Mouse (Mus musculus): ENCODE measurements at regions not wholly inside any gene's neighbourhood (a gene's known extent, or its start where the extent isn't known, plus 50 kb on each side); places are given as distances from the start of the nearest gene placed in this dataset.

- ATAC-seq (replicated peaks; ENCODE audit: low FRiP score, low read depth), result no peak
- WGBS, result 75% methylated on average over 5 of the region's 5 CpGs
- no peaks in the 10 kb centered on the region for H3K4me1 ChIP-seq (replicated peaks; ENCODE audit: insufficient read depth, low read length)
These were observed 330.9 kb upstream of the Actbl2 start for GRCm38 (mm10) chr13:110923936-110924335.

DNA sequence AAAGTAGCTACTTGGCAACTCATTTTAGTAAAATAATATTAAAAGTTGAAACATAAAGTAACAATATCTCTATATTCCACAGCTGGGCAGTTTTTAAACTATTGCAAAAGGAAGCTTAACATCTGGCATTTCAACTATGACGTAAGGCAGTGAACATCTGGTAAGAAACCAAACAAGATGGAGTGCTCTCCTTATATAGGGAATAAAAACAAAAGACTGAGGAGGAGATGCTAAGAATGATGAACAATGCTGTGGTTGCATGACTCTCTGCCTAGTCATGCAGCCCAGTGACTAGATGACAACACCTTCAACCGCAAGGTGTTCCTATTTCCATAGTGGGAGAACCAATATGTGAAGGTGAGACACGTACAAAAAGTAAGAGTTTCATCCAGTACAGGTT is 329.9 kb upstream of the Actbl2 start:
- WGBS, result 91% methylated on average over 3 of the region's 3 CpGs
- no peak for ATAC-seq (replicated peaks; ENCODE audit: low FRiP score, low read depth)
- no peak for TF ChIP-seq CTCF (IDR thresholded peaks at IDR 0.05; ENCODE audit: low read depth)

More at GRCm38 (mm10) chr13:110923936-110924335, 330.9 kb upstream of the Actbl2 start:
- H3K9ac ChIP-seq (ENCODE audit: low read depth, low read length), result no peak overlapping the region
- H3K4me3 ChIP-seq (replicated peaks; ENCODE audit: low read depth, low read length), result no peak overlapping the region
- H3K27ac ChIP-seq, result no peak overlapping the region
- TF ChIP-seq CTCF (IDR thresholded peaks at IDR 0.05; ENCODE audit: low read depth), result no peak
- no peak overlapping the region for H3K4me2 ChIP-seq (ENCODE audit: low read length)
- DNase-seq (ENCODE audit: low spot score), result no peak
- no peaks in the 10 kb centered on the region for H3K9me3 ChIP-seq (replicated peaks; ENCODE audit: low read length)
- H3K27me3 ChIP-seq (ENCODE audit: insufficient read depth, low read length), result no peaks in the 10 kb centered on the region
- no peaks in the 10 kb centered on the region for H3K36me3 ChIP-seq (ENCODE audit: insufficient read depth, low read length)

GRCm38 (mm10) chr13:110928143-110928542 is 326.7 kb upstream of the Actbl2 start:
- DNase-seq (ENCODE audit: low spot score) (no peak), ATAC-seq (replicated peaks; ENCODE audit: low FRiP score, low read depth) (no peak)
- no peak overlapping the region for H3K9ac ChIP-seq (ENCODE audit: low read depth, low read length)
- H3K4me3 ChIP-seq (replicated peaks; ENCODE audit: low read depth, low read length), result no peak overlapping the region
- no peak for TF ChIP-seq CTCF (IDR thresholded peaks at IDR 0.05; ENCODE audit: low read depth)
- H3K36me3 ChIP-seq (ENCODE audit: insufficient read depth, low read length), result no peaks in the 10 kb centered on the region
- no peaks in the 10 kb centered on the region for H3K9me3 ChIP-seq (replicated peaks; ENCODE audit: low read length)
- H3K27me3 ChIP-seq (ENCODE audit: insufficient read depth, low read length), result no peaks in the 10 kb centered on the region
- 68% methylated on average over 3 of the region's 3 CpGs for WGBS
- no peak overlapping the region for H3K4me2 ChIP-seq (ENCODE audit: low read length)
- no peaks in the 10 kb centered on the region for H3K4me1 ChIP-seq (replicated peaks; ENCODE audit: insufficient read depth, low read length)
- H3K27ac ChIP-seq, result no peak overlapping the region

More for the DNA sequence above, 329.9 kb upstream of the Actbl2 start:
- no peak overlapping the region for H3K4me3 ChIP-seq (replicated peaks; ENCODE audit: low read depth, low read length)
- H3K27ac ChIP-seq, result no peak overlapping the region
- H3K36me3 ChIP-seq (ENCODE audit: insufficient read depth, low read length), result no peaks in the 10 kb centered on the region
- H3K4me1 ChIP-seq (replicated peaks; ENCODE audit: insufficient read depth, low read length), result no peaks in the 10 kb centered on the region
- H3K4me2 ChIP-seq (ENCODE audit: low read length), result no peak overlapping the region
- H3K27me3 ChIP-seq (ENCODE audit: insufficient read depth, low read length), result no peaks in the 10 kb centered on the region
- H3K9ac ChIP-seq (ENCODE audit: low read depth, low read length), result no peak overlapping the region
- H3K9me3 ChIP-seq (replicated peaks; ENCODE audit: low read length), result no peaks in the 10 kb centered on the region
- no peak for DNase-seq (ENCODE audit: low spot score)

GRCm38 (mm10) chr13:110928894-110929293 is 325.9 kb upstream of the Actbl2 start:
- H3K27me3 ChIP-seq (ENCODE audit: insufficient read depth, low read length), result no peaks in the 10 kb centered on the region
- H3K4me3 ChIP-seq (replicated peaks; ENCODE audit: low read depth, low read length), result no peak overlapping the region
- no peak overlapping the region for H3K4me2 ChIP-seq (ENCODE audit: low read length)
- TF ChIP-seq CTCF (IDR thresholded peaks at IDR 0.05; ENCODE audit: low read depth), result no peak
- 69% methylated on average over 3 of the region's 3 CpGs for WGBS
- H3K9ac ChIP-seq (ENCODE audit: low read depth, low read length), result no peak overlapping the region
- DNase-seq (ENCODE audit: low spot score), result no peak
- ATAC-seq (replicated peaks; ENCODE audit: low FRiP score, low read depth), result no peak
- H3K4me1 ChIP-seq (replicated peaks; ENCODE audit: insufficient read depth, low read length), result no peaks in the 10 kb centered on the region
- H3K9me3 ChIP-seq (replicated peaks; ENCODE audit: low read length), result no peaks in the 10 kb centered on the region
- no peak overlapping the region for H3K27ac ChIP-seq
- H3K36me3 ChIP-seq (ENCODE audit: insufficient read depth, low read length), result no peaks in the 10 kb centered on the region

DNA sequence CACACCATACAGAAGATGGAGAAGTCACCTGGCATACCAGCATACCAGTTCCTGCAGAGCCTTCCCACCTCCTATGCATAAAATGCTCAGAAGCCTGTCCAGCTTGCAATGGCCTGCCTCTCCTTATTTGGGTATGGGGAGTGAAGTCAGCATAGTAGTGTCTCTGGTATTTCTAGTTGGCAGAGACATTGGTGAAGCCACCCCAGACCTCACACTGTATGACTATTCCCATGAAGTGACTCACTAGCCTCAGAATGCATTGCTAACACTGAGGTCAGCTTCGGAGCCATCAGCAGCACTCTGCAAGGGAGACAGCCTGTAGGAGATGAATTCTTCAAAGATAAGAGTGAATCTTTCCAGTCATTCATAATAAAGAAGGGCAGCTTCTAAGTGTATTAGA is 325.2 kb upstream of the Actbl2 start:
- H3K9ac ChIP-seq (ENCODE audit: low read depth, low read length), result no peak overlapping the region
- no peak overlapping the region for H3K4me2 ChIP-seq (ENCODE audit: low read length)
- no peaks in the 10 kb centered on the region for H3K27me3 ChIP-seq (ENCODE audit: insufficient read depth, low read length)
- DNase-seq (ENCODE audit: low spot score) (no peak), ATAC-seq (replicated peaks; ENCODE audit: low FRiP score, low read depth) (no peak)
- H3K4me1 ChIP-seq (replicated peaks; ENCODE audit: insufficient read depth, low read length), result no peaks in the 10 kb centered on the region
- no peak overlapping the region for H3K4me3 ChIP-seq (replicated peaks; ENCODE audit: low read depth, low read length)
- no peak overlapping the region for H3K27ac ChIP-seq
- WGBS, result 94% methylated on average over 1 of the region's 1 CpGs
- no peaks in the 10 kb centered on the region for H3K9me3 ChIP-seq (replicated peaks; ENCODE audit: low read length)
- TF ChIP-seq CTCF (IDR thresholded peaks at IDR 0.05; ENCODE audit: low read depth), result no peak
- H3K36me3 ChIP-seq (ENCODE audit: insufficient read depth, low read length), result no peaks in the 10 kb centered on the region

- no peak overlapping the region for H3K4me3 ChIP-seq (replicated peaks; ENCODE audit: low read depth, low read length)
- no peak overlapping the region for H3K9ac ChIP-seq (ENCODE audit: low read depth, low read length)
- no peaks in the 10 kb centered on the region for H3K4me1 ChIP-seq (replicated peaks; ENCODE audit: insufficient read depth, low read length)
- H3K27ac ChIP-seq, result no peak overlapping the region
- DNase-seq (ENCODE audit: low spot score), result no peak
- H3K9me3 ChIP-seq (replicated peaks; ENCODE audit: low read length), result no peaks in the 10 kb centered on the region
- H3K36me3 ChIP-seq (ENCODE audit: insufficient read depth, low read length), result no peaks in the 10 kb centered on the region
- ATAC-seq (replicated peaks; ENCODE audit: low FRiP score, low read depth), result no peak
- no peaks in the 10 kb centered on the region for H3K27me3 ChIP-seq (ENCODE audit: insufficient read depth, low read length)
- TF ChIP-seq CTCF (IDR thresholded peaks at IDR 0.05; ENCODE audit: low read depth), result no peak
- whole genome bisulfite sequencing, result 47% methylated on average over 1 of the region's 1 CpGs
- H3K4me2 ChIP-seq (ENCODE audit: low read length), result no peak overlapping the region
These were observed 313.2 kb upstream of the Actbl2 start for GRCm38 (mm10) chr13:110941587-110941986.

DNA sequence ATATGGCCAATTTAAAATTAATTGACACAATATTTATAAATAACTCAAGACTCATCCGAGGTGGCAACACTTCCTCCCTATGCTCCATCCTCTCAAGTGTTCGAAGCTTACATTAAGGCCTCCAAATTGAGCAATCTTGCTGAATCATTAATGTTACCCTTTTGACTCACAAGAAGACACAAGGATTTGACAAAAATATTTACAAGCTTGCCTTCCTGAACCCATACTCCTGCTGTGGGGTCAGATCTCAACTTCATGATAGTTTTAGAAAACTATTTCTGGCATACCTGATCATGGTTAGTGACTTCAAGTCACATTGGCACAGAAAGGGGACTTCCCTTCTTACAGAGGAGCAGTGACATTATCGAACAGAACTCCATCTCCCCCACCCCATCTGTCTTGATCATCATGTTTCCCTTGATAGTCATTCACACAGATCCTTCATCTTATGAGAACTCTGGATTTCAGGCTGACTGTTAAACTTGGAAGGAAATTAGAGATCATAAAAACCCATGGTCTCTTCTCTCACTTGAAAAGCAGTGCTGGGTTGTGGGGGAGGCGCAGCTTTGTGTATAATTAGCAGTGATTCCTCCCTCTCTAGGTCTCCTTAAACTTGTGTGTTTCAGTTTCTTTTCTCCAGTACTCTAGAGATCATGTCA is 311.7 kb upstream of the Actbl2 start:
- Histone ChIP-seq H3K27ac (no peak overlapping the region), H3K4me3 (replicated peaks; ENCODE audit: low read depth, low read length) (no peak overlapping the region), H3K4me2 (ENCODE audit: low read length) (no peak overlapping the region), H3K36me3 (ENCODE audit: insufficient read depth, low read length) (no peaks in the 10 kb centered on the region), H3K9me3 (replicated peaks; ENCODE audit: low read length) (no peaks in the 10 kb centered on the region), H3K9ac (ENCODE audit: low read depth, low read length) (no peak overlapping the region), H3K4me1 (replicated peaks; ENCODE audit: insufficient read depth, low read length) (no peaks in the 10 kb centered on the region), H3K27me3 (ENCODE audit: insufficient read depth, low read length) (no peaks in the 10 kb centered on the region)
- DNase-seq (ENCODE audit: low spot score) (peak; percentile 26), ATAC-seq (replicated peaks; ENCODE audit: low FRiP score, low read depth) (no peak)
- no peak for TF ChIP-seq CTCF (IDR thresholded peaks at IDR 0.05; ENCODE audit: low read depth)
- 58% methylated on average over 4 of the region's 4 CpGs for WGBS

Data from kidney, postnatal 0 days (tissue).